10 mouse cellular contexts compared by ENCODE assay signal in the genomic region with DNA sequence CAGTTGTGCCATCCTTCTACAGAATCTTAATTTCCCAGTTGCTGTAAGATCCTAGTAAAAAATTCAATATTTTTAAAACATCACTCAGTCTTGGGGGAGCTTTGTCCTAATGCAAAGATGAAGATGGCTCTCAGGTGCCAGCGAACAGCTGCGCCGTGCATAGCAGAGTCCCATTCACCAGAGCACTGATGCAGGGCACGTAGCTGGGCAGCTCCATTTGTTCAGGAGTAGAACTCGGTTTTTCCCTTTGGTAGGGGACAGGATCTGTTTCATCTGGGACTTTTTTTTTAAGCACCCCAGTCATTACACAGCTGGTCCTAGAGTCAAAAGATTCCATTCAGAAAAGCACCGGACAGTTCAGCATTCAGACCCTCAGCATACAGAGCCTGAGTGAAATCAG.
A peak's percentile ranks its signal among the peaks of the same experiment; 100 is the strongest.
DNase-seq lines count a peak whose midpoint lies in the region; ATAC-seq and TF ChIP-seq lines count a peak whose summit lies in the region.
"Had no signal": no experiment of that assay in that cellular context is flagged by ENCODE, and none has a peak within 500 bp of the region (broad histone marks: within the 10 kb centered on the region; RNA-seq: fewer than 3 reads in every experiment).

No protein-coding gene starts in this region.

- ATAC-seq in hindbrain, embryonic 15.5 days (ENCODE audit: low FRiP score, low read depth): no peak
- no peak for ATAC-seq in hindbrain, embryonic 14.5 days (ENCODE audit: low FRiP score)
- peak; percentile 60; the same call in 1 of the 2 replicates for ATAC-seq in midbrain, postnatal 0 days (ENCODE audit: low FRiP score)
- no peak for ATAC-seq in embryonic facial prominence, embryonic 14.5 days (ENCODE audit: low read depth)
- ATAC-seq: intestine, postnatal 0 days had no signal

- TF ChIP-seq CTCF in gastrocnemius, adult 2 months (IDR thresholded peaks at IDR 0.05): no peak
- TF ChIP-seq CTCF in midbrain, postnatal 0 days (IDR thresholded peaks at IDR 0.05): no peak

- H3K9ac ChIP-seq in hindbrain, embryonic 15.5 days: no peak overlapping the region
- H3K9ac ChIP-seq in hindbrain, embryonic 14.5 days: no peak overlapping the region
- H3K9ac ChIP-seq in midbrain, postnatal 0 days (replicated peaks; ENCODE audit: low read length, poor library complexity, severe bottlenecking): no peak overlapping the region
- no peak overlapping the region for H3K9ac ChIP-seq in embryonic facial prominence, embryonic 14.5 days (ENCODE audit: low read depth, low read length)

- no peaks in the 10 kb centered on the region for H3K9me3 ChIP-seq in hindbrain, embryonic 15.5 days
- H3K9me3 ChIP-seq in hindbrain, embryonic 14.5 days (ENCODE audit: control insufficient read depth, low read length): no peaks in the 10 kb centered on the region
- H3K9me3 ChIP-seq in midbrain, postnatal 0 days (ENCODE audit: low read length): no peaks in the 10 kb centered on the region
- no peaks in the 10 kb centered on the region for H3K9me3 ChIP-seq in midbrain, embryonic 10.5 days (replicated peaks)
- H3K9me3 ChIP-seq in embryonic facial prominence, embryonic 14.5 days (ENCODE audit: control insufficient read depth, low read length): no peaks in the 10 kb centered on the region
- H3K9me3 ChIP-seq: G1E had no signal

- DNase-seq in gastrocnemius, adult 2 months: no peak
- DNase-seq in gastrocnemius, postnatal 10 days: no peak
- DNase-seq in hindbrain, embryonic 14.5 days (ENCODE audit: low spot score): no peak
- DNase-seq in midbrain, postnatal 0 days (ENCODE audit: low spot score): no peak
- DNase-seq in midbrain, embryonic 10.5 days (ENCODE audit: low spot score): no peak
- no peak for DNase-seq in embryonic facial prominence, embryonic 14.5 days (ENCODE audit: low spot score)
- no peak for DNase-seq in urinary bladder, postnatal 25 days (ENCODE audit: low spot score)

- peaks cover 11% of the 10 kb centered on the region; the same call in 1 of the 2 replicates for H3K4me1 ChIP-seq in hindbrain, embryonic 15.5 days (replicated peaks)
- H3K4me1 ChIP-seq in hindbrain, embryonic 14.5 days (replicated peaks; ENCODE audit: control insufficient read depth, insufficient read depth, low read length): peaks cover 6% of the 10 kb centered on the region
- H3K4me1 ChIP-seq in midbrain, postnatal 0 days (ENCODE audit: insufficient read depth, low read length): peaks cover 5% of the 10 kb centered on the region
- peaks cover 10% of the 10 kb centered on the region; the same call in 1 of the 2 replicates for H3K4me1 ChIP-seq in midbrain, embryonic 10.5 days
- H3K4me1 ChIP-seq in embryonic facial prominence, embryonic 14.5 days (ENCODE audit: control insufficient read depth, insufficient read depth, low read length): peaks cover 24% of the 10 kb centered on the region

- no peaks in the 10 kb centered on the region for H3K36me3 ChIP-seq in hindbrain, embryonic 15.5 days
- H3K36me3 ChIP-seq in hindbrain, embryonic 14.5 days (replicated peaks; ENCODE audit: control insufficient read depth, insufficient read depth): no peaks in the 10 kb centered on the region
- H3K36me3 ChIP-seq in midbrain, postnatal 0 days (ENCODE audit: insufficient read depth, low read length): no peaks in the 10 kb centered on the region
- H3K36me3 ChIP-seq in midbrain, embryonic 10.5 days: no peaks in the 10 kb centered on the region
- no peaks in the 10 kb centered on the region for H3K36me3 ChIP-seq in embryonic facial prominence, embryonic 14.5 days (ENCODE audit: control insufficient read depth, insufficient read depth, low read length)
- H3K36me3 ChIP-seq: G1E had no signal

- WGBS in hindbrain, embryonic 15.5 days: 67% methylated on average over 6 of the region's 6 CpGs
- 80% methylated on average over 6 of the region's 6 CpGs for WGBS in hindbrain, embryonic 14.5 days
- whole genome bisulfite sequencing in midbrain, postnatal 0 days: 70% methylated on average over 6 of the region's 6 CpGs
- 87% methylated on average over 6 of the region's 6 CpGs for WGBS in midbrain, embryonic 10.5 days
- WGBS in embryonic facial prominence, embryonic 14.5 days: 86% methylated on average over 6 of the region's 6 CpGs

- no peaks in the 10 kb centered on the region for H3K27me3 ChIP-seq in hindbrain, embryonic 15.5 days
- no peaks in the 10 kb centered on the region for H3K27me3 ChIP-seq in hindbrain, embryonic 14.5 days (ENCODE audit: control insufficient read depth, insufficient read depth, low read length)
- no peaks in the 10 kb centered on the region for H3K27me3 ChIP-seq in midbrain, postnatal 0 days (ENCODE audit: insufficient read depth, low read length)
- no peaks in the 10 kb centered on the region for H3K27me3 ChIP-seq in midbrain, embryonic 10.5 days (ENCODE audit: low read depth, poor library complexity, severe bottlenecking)
- H3K27me3 ChIP-seq in embryonic facial prominence, embryonic 14.5 days (replicated peaks; ENCODE audit: control insufficient read depth, insufficient read depth, low read length): no peaks in the 10 kb centered on the region

- H3K4me2 ChIP-seq in hindbrain, embryonic 15.5 days: no peak overlapping the region
- no peak overlapping the region for H3K4me2 ChIP-seq in hindbrain, embryonic 14.5 days (replicated peaks)
- no peak overlapping the region for H3K4me2 ChIP-seq in midbrain, postnatal 0 days (ENCODE audit: low read depth, low read length, poor library complexity, severe bottlenecking)
- H3K4me2 ChIP-seq in embryonic facial prominence, embryonic 14.5 days (ENCODE audit: low read depth, low read length): no peak overlapping the region

- intact Hi-C loops in gastrocnemius, adult 2 months (cut with DNase I): no loop called here

- H3K4me3 ChIP-seq in gastrocnemius, adult 2 months: peak overlapping the region; percentile 4
- no peak overlapping the region for H3K4me3 ChIP-seq in hindbrain, embryonic 15.5 days
- no peak overlapping the region for H3K4me3 ChIP-seq in hindbrain, embryonic 14.5 days (replicated peaks; ENCODE audit: low read length)
- H3K4me3 ChIP-seq in midbrain, postnatal 0 days (ENCODE audit: low read depth, low read length): no peak overlapping the region
- no peak overlapping the region for H3K4me3 ChIP-seq in midbrain, embryonic 10.5 days
- no peak overlapping the region for H3K4me3 ChIP-seq in embryonic facial prominence, embryonic 14.5 days (ENCODE audit: low read depth, low read length)

- H3K27ac ChIP-seq in gastrocnemius, adult 2 months: no peak overlapping the region
- H3K27ac ChIP-seq in hindbrain, embryonic 15.5 days (replicated peaks): peak overlapping the region; percentile 67; the same call in 1 of the 2 replicates
- H3K27ac ChIP-seq in hindbrain, embryonic 14.5 days: no peak overlapping the region
- no peak overlapping the region for H3K27ac ChIP-seq in midbrain, postnatal 0 days (ENCODE audit: low read depth, low read length)
- H3K27ac ChIP-seq in midbrain, embryonic 10.5 days (replicated peaks): no peak overlapping the region
- peak overlapping the region; percentile 64 for H3K27ac ChIP-seq in embryonic facial prominence, embryonic 14.5 days (replicated peaks; ENCODE audit: low read depth, low read length)

Comparison
In these comparisons a context has a peak if more than half of its experiments do, and no peak if none do; other contexts are left out.
1. H3K27ac ChIP-seq: peak in hindbrain, embryonic 15.5 days (single experiment) and embryonic facial prominence, embryonic 14.5 days (single experiment); none in gastrocnemius, adult 2 months (single experiment), hindbrain, embryonic 14.5 days (single experiment), midbrain, postnatal 0 days (single experiment) and midbrain, embryonic 10.5 days (single experiment).